Mouse (Mus musculus): Measurements from ENCODE around the gene Sprr2h.

Sprr2h gene

DNA sequence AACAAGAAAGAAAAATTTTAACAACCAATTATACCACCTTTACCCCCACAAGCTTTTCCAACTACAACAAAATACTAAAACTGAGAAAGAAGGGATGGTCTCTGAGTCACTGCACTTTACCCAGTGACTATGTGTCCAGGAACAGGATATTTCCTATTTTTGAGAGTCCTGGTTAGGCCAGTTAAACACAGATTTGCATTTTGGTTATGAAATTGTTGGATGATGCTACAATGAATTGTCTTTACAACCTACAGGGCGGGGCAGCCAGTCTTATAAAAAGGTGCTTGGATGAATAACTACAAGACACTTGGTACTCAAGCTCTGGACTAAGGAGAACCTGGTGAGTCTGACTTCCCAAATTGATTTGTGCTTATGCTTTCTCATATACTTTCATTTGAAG lies at the start of gene Sprr2h:
Sprr2h (plus strand) TSS at position 301 of the 400 bp plus-strand sequence.
- CTCF ChIA-PET = no interaction called here

DNA sequence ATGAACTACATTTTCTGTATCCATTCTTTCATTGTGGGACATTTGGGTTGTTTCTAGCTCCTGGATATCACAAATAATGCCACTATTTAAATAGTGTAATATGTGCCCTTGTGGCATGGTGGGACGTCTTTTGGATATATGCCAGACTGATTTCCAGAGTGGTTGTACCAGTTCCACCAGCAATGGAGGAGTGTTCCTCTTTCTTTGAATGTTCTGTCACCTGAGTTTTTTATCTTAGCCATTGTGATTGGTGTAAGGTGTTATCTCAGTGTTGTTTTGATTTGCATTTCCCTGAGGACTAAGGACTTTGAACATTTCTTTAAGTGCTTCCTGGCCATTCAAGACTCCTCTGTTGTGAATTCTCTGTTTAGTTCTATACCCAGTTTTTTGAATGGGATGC lies 49.2 kb upstream of the Sprr2h start:
- CTCF ChIA-PET = no interaction called here

DNA sequence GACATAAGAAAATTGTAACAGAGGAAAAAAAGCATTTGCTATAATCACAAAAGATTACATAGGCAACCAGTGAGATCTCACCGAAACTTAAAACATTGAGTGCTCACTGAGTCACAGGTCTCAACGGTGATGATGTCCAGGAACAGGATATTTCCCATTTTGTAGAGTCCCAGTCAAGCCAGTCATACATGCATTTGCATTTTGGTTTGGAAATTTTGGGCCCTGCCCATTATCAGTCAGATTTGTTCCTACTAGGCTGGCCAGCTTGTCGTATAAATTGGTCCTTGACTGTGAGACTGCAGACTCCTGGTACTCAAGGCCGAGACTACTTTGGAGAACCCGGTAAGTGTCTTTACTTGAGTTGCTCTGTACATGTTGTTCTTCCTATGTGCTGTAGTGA lies 46.6 kb upstream of the Sprr2h start, which contains the start of gene Sprr2d:
Sprr2d (plus strand) TSS at position 301 of the 400 bp plus-strand sequence.
- CTCF ChIA-PET = no interaction called here

DNA sequence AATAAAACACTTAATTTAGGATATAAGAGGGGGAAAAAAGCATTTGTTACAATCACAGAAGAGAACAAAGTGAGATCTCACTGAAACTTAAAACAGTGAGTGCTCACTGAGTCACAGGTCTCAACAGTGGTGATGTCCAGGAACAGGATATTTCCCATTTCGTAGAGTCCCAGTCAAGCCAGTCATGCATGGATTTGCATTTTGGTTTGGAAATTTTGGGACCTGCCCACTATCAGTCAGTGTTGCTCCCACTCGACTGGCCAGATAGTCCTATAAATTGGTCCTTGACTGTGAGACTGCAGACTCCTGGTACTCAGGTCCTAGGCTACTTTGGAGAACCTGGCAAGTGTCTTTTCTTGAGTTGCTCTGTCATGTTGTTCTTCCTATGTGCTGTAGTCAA lies 33.6 kb upstream of the Sprr2h start, which contains the start of gene Sprr2e:
Sprr2e (plus strand) TSS at position 301 of the 400 bp plus-strand sequence.
- CTCF ChIA-PET = no interaction called here

DNA sequence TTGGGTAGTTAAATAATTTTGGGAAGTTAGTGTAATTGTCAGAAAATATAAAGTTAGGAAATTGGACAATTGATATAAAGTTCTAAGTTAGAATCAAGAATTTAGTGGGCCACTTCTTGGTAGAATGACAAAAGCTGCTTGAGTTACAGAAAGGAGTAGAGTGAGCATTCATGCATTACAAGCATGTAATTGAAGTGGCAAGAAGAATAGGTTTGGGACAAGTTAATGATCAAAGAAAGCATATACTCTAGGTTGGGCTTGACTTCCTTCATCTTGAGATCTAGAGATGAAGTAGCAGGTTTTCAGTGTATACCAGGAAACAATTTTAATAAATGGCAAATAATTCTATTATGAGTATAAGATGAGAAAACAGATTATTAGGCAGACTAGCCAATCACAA lies 23.9 kb upstream of the Sprr2h start:
- CTCF ChIA-PET = no interaction called here

DNA sequence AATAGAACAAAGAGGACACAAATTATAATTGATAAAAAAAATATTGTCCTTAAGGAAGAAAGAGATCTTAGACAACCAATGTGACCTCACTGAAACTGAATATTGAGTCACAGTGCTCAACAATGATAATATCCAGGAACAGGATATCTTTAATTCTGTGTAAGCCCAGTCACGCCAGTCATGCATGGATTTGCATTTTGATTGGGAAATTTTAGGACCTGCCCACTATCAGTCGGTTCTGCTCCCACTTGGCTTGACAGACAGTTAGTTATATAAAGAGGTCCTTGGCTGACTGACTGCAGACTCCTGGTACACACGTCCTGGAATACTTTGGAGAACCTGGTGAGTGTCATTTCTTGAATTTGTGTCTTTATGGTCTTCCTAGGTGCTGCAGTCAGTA lies 20.6 kb upstream of the Sprr2h start, which contains the start of gene Sprr2f:
Sprr2f (plus strand) TSS at position 301 of the 400 bp plus-strand sequence.
- CTCF ChIA-PET = no interaction called here

DNA sequence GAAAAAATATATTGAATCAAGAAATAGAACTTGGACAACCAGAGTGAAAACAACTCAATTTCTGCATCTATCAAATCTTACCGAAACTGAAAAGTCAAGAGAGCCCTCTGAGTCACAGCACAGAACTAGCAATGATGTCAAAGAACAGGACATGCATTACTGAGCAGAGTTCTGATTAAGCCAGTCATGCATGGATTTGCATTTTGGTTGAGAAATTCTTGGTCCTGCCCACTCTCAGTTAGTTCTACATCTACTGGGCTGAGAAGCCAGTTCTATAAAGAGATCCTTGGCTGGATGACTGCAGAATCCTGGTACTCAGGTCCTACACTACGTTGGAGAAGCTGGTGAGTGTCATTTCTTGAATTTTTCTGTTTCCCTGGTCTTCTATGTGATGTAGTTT lies 11.9 kb upstream of the Sprr2h start:
- CTCF ChIA-PET = no interaction called here

DNA sequence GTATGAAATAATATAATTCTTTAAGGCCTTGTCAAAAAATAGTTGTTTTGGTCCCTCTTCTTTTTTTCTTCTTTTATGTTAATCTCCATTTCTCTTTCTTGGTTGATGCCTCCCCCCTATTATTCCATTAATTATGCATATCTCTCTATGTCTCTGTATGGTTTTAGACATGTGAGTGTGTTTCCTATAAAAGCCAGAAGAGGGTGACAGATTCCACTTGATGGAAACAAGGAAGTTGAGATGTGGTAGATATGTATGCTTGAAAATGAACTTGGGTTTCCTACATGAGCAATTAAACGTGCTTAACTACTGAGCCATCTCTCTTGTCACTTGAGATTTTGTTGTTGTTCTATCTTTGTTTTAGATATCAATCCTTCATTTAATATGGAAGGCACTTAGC lies 8.8 kb downstream of the Sprr2h start:
- CTCF ChIA-PET = no interaction called here

DNA sequence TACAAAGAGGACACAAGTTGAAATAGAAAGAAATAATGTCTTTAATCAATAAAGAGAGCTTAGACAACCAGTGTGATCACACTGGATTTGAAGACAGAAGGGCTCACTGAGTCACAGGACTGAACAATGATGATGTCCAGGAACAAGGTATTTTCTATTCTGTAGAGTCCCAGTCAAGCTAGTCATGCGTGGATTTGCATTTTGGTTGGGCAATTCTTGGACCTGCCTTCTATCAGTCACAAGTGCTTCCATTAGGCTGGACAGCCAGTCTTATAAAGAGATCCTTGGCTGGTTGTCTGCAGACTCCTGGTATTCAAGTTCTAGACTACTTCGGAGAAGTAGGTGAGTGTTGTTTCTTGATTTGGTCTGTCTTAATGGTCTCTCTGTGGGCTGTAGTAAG lies 22.2 kb downstream of the Sprr2h start, which contains the start of gene Sprr2i:
Sprr2i (plus strand) TSS at position 301 of the 400 bp plus-strand sequence.
- CTCF ChIA-PET = no interaction called here

DNA sequence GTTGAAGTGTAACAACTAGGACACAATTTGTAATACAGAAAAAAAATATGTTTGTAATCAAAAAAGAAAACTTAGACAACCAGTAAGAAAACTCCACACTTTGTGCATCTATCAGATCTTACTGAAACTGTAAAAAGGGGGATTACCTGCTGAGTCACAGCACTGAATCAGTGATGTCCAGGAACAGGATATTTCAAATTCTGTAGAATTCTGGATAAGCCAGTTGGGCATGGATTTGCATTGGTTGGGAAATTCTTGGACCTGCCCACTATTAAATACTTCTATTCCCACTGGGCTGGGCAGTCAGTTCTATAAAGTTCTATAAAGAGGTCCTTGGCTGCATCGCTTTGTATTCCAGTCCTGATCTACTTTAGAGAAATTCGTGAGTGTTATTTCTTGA lies 32.3 kb downstream of the Sprr2h start, which contains the start of gene Sprr2j-ps:
Sprr2j-ps (plus strand) TSS at position 301 of the 400 bp plus-strand sequence.
- CTCF ChIA-PET = no interaction called here

DNA sequence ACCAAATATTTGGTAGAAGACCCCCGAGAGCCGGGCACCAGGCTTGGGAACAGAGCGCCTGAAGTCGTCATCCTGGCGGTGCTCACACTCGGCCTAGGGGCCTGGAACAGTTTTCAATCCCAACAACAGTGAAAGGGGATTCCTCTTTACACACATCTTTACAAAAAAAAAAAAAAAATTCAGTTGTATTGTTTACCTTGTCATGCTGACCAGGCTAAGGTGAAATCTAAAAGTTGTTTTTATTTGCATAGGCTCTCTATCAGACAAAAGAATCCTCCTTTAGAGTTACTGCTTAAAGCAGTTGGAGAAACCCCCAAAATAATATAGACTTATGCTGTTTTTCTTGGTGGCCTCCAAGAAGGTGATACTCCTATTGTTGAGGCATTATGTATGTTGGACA lies 43.8 kb downstream of the Sprr2h start, which contains the start of gene Gm9774:
Gm9774 (minus strand) TSS at position 101 of the 400 bp plus-strand sequence.
- CTCF ChIA-PET = no interaction called here

DNA sequence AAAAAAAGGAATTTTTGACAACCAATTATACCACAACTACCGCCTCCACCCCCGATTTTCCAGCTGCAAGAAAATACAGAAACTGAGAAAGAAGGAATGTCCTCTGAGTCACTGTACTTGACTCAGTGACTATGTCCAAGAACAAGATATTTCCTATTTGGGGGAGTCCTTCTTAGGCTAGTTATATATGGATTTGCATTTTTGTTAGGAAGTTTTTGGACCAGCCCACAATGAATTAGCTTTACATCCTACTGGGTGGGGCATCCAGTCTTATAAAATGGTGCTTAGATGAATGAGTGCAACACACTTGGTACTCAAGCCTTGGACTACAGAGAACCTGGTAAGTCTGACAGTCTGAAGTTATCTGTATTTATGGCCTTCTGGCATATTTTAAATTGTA lies 46.8 kb downstream of the Sprr2h start, which contains the start of gene Sprr2k:
Sprr2k (plus strand) TSS at position 301 of the 400 bp plus-strand sequence.
- CTCF ChIA-PET = interaction anchor here (0.6 kb wide), 1 partner anchor 197 kb away, joined by 5 read pairs; no protein-coding TSS in a partner anchor

Data from spleen, embryonic (tissue).